Mouse (Mus musculus): ENCODE data around the gene Gsto1.

The Gsto1 gene

GRCm38 (mm10) chr19:47890489-47891130 is 35.8 kb downstream of the Gsto1 start:
- DNase-seq: no peak

- DNase-seq: no peak
These were observed 37.0 kb downstream of the Gsto1 start for GRCm38 (mm10) chr19:47891562-47892312.

GRCm38 (mm10) chr19:47893092-47893491 is 38.3 kb downstream of the Gsto1 start:
- peak; percentile 58 to 67 for DNase-seq

GRCm38 (mm10) chr19:47898472-47899079 is 43.8 kb downstream of the Gsto1 start:
- no peak for DNase-seq

- DNase-seq: no peak
These were observed 45.2 kb downstream of the Gsto1 start for GRCm38 (mm10) chr19:47900012-47900411.

GRCm38 (mm10) chr19:47900558-47900957 is 45.8 kb downstream of the Gsto1 start:
- DNase-seq: no peak

- no peak for DNase-seq
These were observed 47.8 kb downstream of the Gsto1 start for GRCm38 (mm10) chr19:47902316-47903201.

GRCm38 (mm10) chr19:47903679-47904078 is 48.9 kb downstream of the Gsto1 start:
- DNase-seq: no peak

- DNase-seq: no peak
These were observed 50.3 kb downstream of the Gsto1 start for GRCm38 (mm10) chr19:47905081-47905480.

- no peak for DNase-seq
These were observed 50.8 kb downstream of the Gsto1 start for GRCm38 (mm10) chr19:47905603-47906002.

- DNase-seq: no peak
These were observed 52.8 kb downstream of the Gsto1 start for GRCm38 (mm10) chr19:47907596-47907995.

- no peak for DNase-seq
These were observed 54.2 kb downstream of the Gsto1 start for GRCm38 (mm10) chr19:47908961-47909371.

- no peak for DNase-seq
These were observed 54.8 kb downstream of the Gsto1 start for GRCm38 (mm10) chr19:47909387-47910116.

- DNase-seq: no peak
These were observed 55.4 kb downstream of the Gsto1 start for GRCm38 (mm10) chr19:47910117-47910618.

GRCm38 (mm10) chr19:47910751-47911150 is 56.0 kb downstream of the Gsto1 start:
- DNase-seq: no peak

GRCm38 (mm10) chr19:47913344-47913743 is 58.6 kb downstream of the Gsto1 start:
- DNase-seq: no peak

- DNase-seq: no peak
These were observed 59.4 kb downstream of the Gsto1 start for GRCm38 (mm10) chr19:47914191-47914590.

Data from cerebellum, postnatal 25 days (tissue).